10 mouse cellular contexts compared by ENCODE assay signal in genomic region chr8:86901972-86902371, GRCm38 (mm10). TPM values are rescaled to one million over a fixed set of nuclear protein-coding genes. Genes with fewer than 3 reads are reported as not detected.
DNase-seq lines count a peak whose midpoint lies in the region; ATAC-seq and TF ChIP-seq lines count a peak whose summit lies in the region.
"Had no signal": no experiment of that assay in that cellular context is flagged by ENCODE, and none has a peak within 500 bp of the region (broad histone marks: within the 10 kb centered on the region; RNA-seq: fewer than 3 reads in every experiment).

No protein-coding gene starts in this region.

- peak overlapping the region; percentile 10; the same call in 1 of the 2 replicates for H3K4me3 ChIP-seq in E14TG2a.4 (replicated peaks; ENCODE audit: low read length)
- no peak overlapping the region for H3K4me3 ChIP-seq in brown adipose tissue, adult 24 weeks (ENCODE audit: insufficient read depth, low read depth, low read length)
- H3K4me3 ChIP-seq in heart, postnatal 0 days (ENCODE audit: low read depth, low read length), result no peak overlapping the region
- H3K4me3 ChIP-seq in midbrain, embryonic 14.5 days (replicated peaks; ENCODE audit: low read depth, low read length), result no peak overlapping the region
- H3K4me3 ChIP-seq in hindbrain, embryonic 10.5 days, result no peak overlapping the region

- no peaks in the 10 kb centered on the region for H3K9me3 ChIP-seq in E14TG2a.4 (ENCODE audit: low read length)
- no peaks in the 10 kb centered on the region for H3K9me3 ChIP-seq in heart, postnatal 0 days (replicated peaks; ENCODE audit: control insufficient read depth, low read length)
- H3K9me3 ChIP-seq in midbrain, embryonic 14.5 days (ENCODE audit: control insufficient read depth, low read length), result no peaks in the 10 kb centered on the region
- H3K9me3 ChIP-seq in hindbrain, embryonic 10.5 days, result no peaks in the 10 kb centered on the region

- ATAC-seq in heart, postnatal 0 days (ENCODE audit: insufficient read depth, low read depth), result peak; percentile 84
- ATAC-seq in midbrain, embryonic 14.5 days (ENCODE audit: low FRiP score, low TSS enrichment), result no peak
- ATAC-seq in erythroid progenitor cell, adult 5-6 weeks (replicated peaks; ENCODE audit: low FRiP score, poor library complexity, severe bottlenecking), result no peak
- ATAC-seq: midbrain, embryonic 16.5 days had no signal

- H3K4me2 ChIP-seq in heart, postnatal 0 days (ENCODE audit: low read depth, low read length), result no peak overlapping the region
- no peak overlapping the region for H3K4me2 ChIP-seq in midbrain, embryonic 14.5 days (ENCODE audit: low read length)

- peak; percentile 63 for DNase-seq in heart, postnatal 0 days (ENCODE audit: low spot score)
- peak; percentile 76 to 81 for DNase-seq in lung, adult 18-20 months
- no peak for DNase-seq in cerebellum, postnatal 36 days
- no peak for DNase-seq in midbrain, embryonic 14.5 days
- DNase-seq in hindbrain, embryonic 10.5 days (ENCODE audit: low spot score), result no peak
- DNase-seq: cerebellum, adult 2 months had no signal

- H3K36me3 ChIP-seq in E14TG2a.4 (ENCODE audit: insufficient read depth, low read length), result no peaks in the 10 kb centered on the region
- no peaks in the 10 kb centered on the region for H3K36me3 ChIP-seq in heart, postnatal 0 days (replicated peaks; ENCODE audit: control insufficient read depth, insufficient read depth, low read length)
- no peaks in the 10 kb centered on the region for H3K36me3 ChIP-seq in midbrain, embryonic 14.5 days (ENCODE audit: control insufficient read depth, insufficient read depth, low read length)
- H3K36me3 ChIP-seq in hindbrain, embryonic 10.5 days, result no peaks in the 10 kb centered on the region

- H3K27me3 ChIP-seq in E14TG2a.4 (ENCODE audit: insufficient read depth, low read length), result no peaks in the 10 kb centered on the region
- H3K27me3 ChIP-seq in heart, postnatal 0 days (ENCODE audit: control insufficient read depth, insufficient read depth, low read length), result no peaks in the 10 kb centered on the region
- no peaks in the 10 kb centered on the region for H3K27me3 ChIP-seq in midbrain, embryonic 14.5 days (ENCODE audit: control insufficient read depth, insufficient read depth, low read length)
- no peaks in the 10 kb centered on the region for H3K27me3 ChIP-seq in hindbrain, embryonic 10.5 days (ENCODE audit: insufficient read depth, poor library complexity, severe bottlenecking)

- 46% methylated on average over 5 of the region's 5 CpGs for WGBS in heart, postnatal 0 days
- 71% methylated on average over 5 of the region's 5 CpGs for WGBS in midbrain, embryonic 14.5 days
- WGBS in hindbrain, embryonic 10.5 days, result 52% methylated on average over 5 of the region's 5 CpGs

- TF ChIP-seq CTCF in E14TG2a.4 (conservative IDR thresholded peaks at IDR 0.05; ENCODE audit: low read length), result no peak
- TF ChIP-seq CTCF in heart, postnatal 0 days (IDR thresholded peaks at IDR 0.05; ENCODE audit: low read depth), result no peak

- no peak overlapping the region for H3K9ac ChIP-seq in heart, postnatal 0 days (replicated peaks; ENCODE audit: low read depth, low read length)
- no peak overlapping the region for H3K9ac ChIP-seq in midbrain, embryonic 14.5 days (replicated peaks; ENCODE audit: low read length)

- peaks cover 61% of the 10 kb centered on the region for H3K4me1 ChIP-seq in E14TG2a.4 (replicated peaks; ENCODE audit: low read depth, low read length)
- peaks cover 7% of the 10 kb centered on the region; the same call in 1 of the 2 replicates for H3K4me1 ChIP-seq in brown adipose tissue, adult 24 weeks (ENCODE audit: control insufficient read depth, insufficient read depth, insufficient read length, low read length)
- no peaks in the 10 kb centered on the region for H3K4me1 ChIP-seq in heart, postnatal 0 days (ENCODE audit: control insufficient read depth, insufficient read depth)
- H3K4me1 ChIP-seq in midbrain, embryonic 14.5 days (ENCODE audit: control insufficient read depth, insufficient read depth, low read length), result no peaks in the 10 kb centered on the region
- peaks cover 8% of the 10 kb centered on the region; the same call in 1 of the 2 replicates for H3K4me1 ChIP-seq in hindbrain, embryonic 10.5 days (replicated peaks)

- TF ChIP-seq EP300 in heart, postnatal 0 days (IDR thresholded peaks at IDR 0.05; ENCODE audit: low read depth), result peak; percentile 84

- H3K27ac ChIP-seq in brown adipose tissue, adult 24 weeks (replicated peaks; ENCODE audit: low read depth, low read length), result peak overlapping the region; percentile 84
- peak overlapping the region; percentile 67 for H3K27ac ChIP-seq in heart, postnatal 0 days (ENCODE audit: low read depth)
- H3K27ac ChIP-seq in midbrain, embryonic 14.5 days (replicated peaks; ENCODE audit: low read depth, low read length), result no peak overlapping the region
- no peak overlapping the region for H3K27ac ChIP-seq in hindbrain, embryonic 10.5 days

RNA-seq across cellular contexts. Expression of gene N4bp1, which starts 16.9 kb away (rescaled TPM):
- 6.3 and 7.4 TPM in 2 replicates for polyA plus RNA-seq in brown adipose tissue, adult 24 weeks (2012; ENCODE audit: insufficient read depth, insufficient read length, missing spikeins)
- total RNA-seq in heart, postnatal 0 days (2014; rRNA removed; ENCODE audit: low replicate concordance), result 7.6 and 9.1 TPM in 2 replicates
- polyA plus RNA-seq in heart, postnatal 0 days (2015; fragmentation: Nextera tagmentation; extraction: Ambion mirVana), result 3.5 and 3.8 TPM in 2 replicates
- 13.6 and 14.6 TPM in 2 replicates for polyA plus RNA-seq in midbrain, embryonic 14.5 days (2014; fragmentation: Nextera tagmentation; extraction: Ambion mirVana)
- total RNA-seq in erythroid progenitor cell, adult 5-6 weeks (2015; ENCODE audit: low replicate concordance), result 3.8 and 6.8 TPM in 2 replicates
- total RNA-seq in erythroid progenitor cell, adult 5-6 weeks (2017; ENCODE audit: low replicate concordance), result 3.6 and 7.3 TPM in 2 replicates
- 9.2 and 9.6 TPM in 2 replicates for polyA plus RNA-seq in hindbrain, embryonic 10.5 days (2016; fragmentation: Nextera tagmentation; extraction: Ambion mirVana)

Comparison
In these comparisons a context has a peak if more than half of its experiments do, and no peak if none do; other contexts are left out.
1. H3K27ac ChIP-seq: peak in brown adipose tissue, adult 24 weeks (single experiment) and heart, postnatal 0 days (single experiment); none in midbrain, embryonic 14.5 days (single experiment) and hindbrain, embryonic 10.5 days (single experiment).
2. DNase-seq: peak in heart, postnatal 0 days (single experiment) and lung, adult 18-20 months (2 of 2); none in cerebellum, postnatal 36 days (0 of 2), midbrain, embryonic 14.5 days (single experiment) and hindbrain, embryonic 10.5 days (single experiment).